Mouse (Mus musculus): ENCODE data around the gene Senp3.
"Not testable (repeated sequence)": the region's sequence is repeated elsewhere in the genome, so short reads cannot be mapped to it uniquely, and the experiment has no call there.

The Senp3 gene

GRCm38 (mm10) chr11:69655264-69656064 lies 26.4 kb downstream of the Senp3 start, which contains the start of gene Sox15:
Gene Sox15, plus strand, starts transcription at chr11:69655314.
- no peak for DNase-seq (ENCODE audit: low read depth, low spot score)

GRCm38 (mm10) chr11:69654760-69655159 lies 27.1 kb downstream of the Senp3 start:
- no peak for DNase-seq (ENCODE audit: low read depth, low spot score)

- no peak for DNase-seq (ENCODE audit: low read depth, low spot score)
These were observed 28.5 kb downstream of the Senp3 start for GRCm38 (mm10) chr11:69653399-69653798.

GRCm38 (mm10) chr11:69645860-69646259 lies 36.0 kb downstream of the Senp3 start:
- DNase-seq (ENCODE audit: low read depth, low spot score) = no peak

- DNase-seq (ENCODE audit: low read depth, low spot score) = no peak
These were observed 46.4 kb downstream of the Senp3 start for GRCm38 (mm10) chr11:69635471-69635870.

- DNase-seq (ENCODE audit: low read depth, low spot score) = no peak
These were observed 48.6 kb downstream of the Senp3 start for GRCm38 (mm10) chr11:69633128-69633866.

- DNase-seq (ENCODE audit: low read depth, low spot score) = peak; percentile 100
These were observed 49.4 kb downstream of the Senp3 start, which contains the start of gene Fxr2 for GRCm38 (mm10) chr11:69632284-69633089. Gene Fxr2, plus strand, starts transcription at chr11:69632990.

GRCm38 (mm10) chr11:69629802-69630201 lies 52.1 kb downstream of the Senp3 start:
- no peak for DNase-seq (ENCODE audit: low read depth, low spot score)

GRCm38 (mm10) chr11:69628286-69628685 lies 53.6 kb downstream of the Senp3 start:
- DNase-seq (ENCODE audit: low read depth, low spot score) = no peak

GRCm38 (mm10) chr11:69624339-69624738 lies 57.5 kb downstream of the Senp3 start:
- not testable (repeated sequence) for DNase-seq (ENCODE audit: low read depth, low spot score)

Data from telencephalon, adult 2 months (tissue).